Mouse (Mus musculus) midbrain, embryonic 11.5 days (tissue): ENCODE measurements around the gene Socs1. TPM values are rescaled to one million over a fixed set of nuclear protein-coding genes. Genes with fewer than 3 reads are reported as not detected.

Experiments used
- ATAC-seq: fragments of 200-750 bp; cut with Nextera tagmentation; 2 replicates; pipeline ENCODE4 v1.8.0; 2017; ENCODE audit warnings: moderate TSS enrichment, moderate library complexity; ENCODE audit not compliant: low FRiP score
- DNase-seq: peaks from one replicate; pipeline ENCODE4 v3.0.0; 2015; ENCODE audit warnings: low spot score; ENCODE audit errors: missing footprints
- H3K27ac ChIP-seq: fragments of 300-500 bp; sonication (generic); 2 replicates; pipeline ENCODE4 v1.5.1; 2014; ENCODE audit warnings: low read depth, low read length
- H3K27me3 ChIP-seq: fragments of 300-500 bp; sonication (generic); 2 replicates; pipeline ENCODE4 v1.6.1; 2014; ENCODE audit warnings: mild to moderate bottlenecking, low read length, moderate library complexity, mixed read lengths; ENCODE audit not compliant: control insufficient read depth, insufficient read depth
- H3K36me3 ChIP-seq: fragments of 300-500 bp; sonication (generic); 2 replicates; pipeline ENCODE4 v1.6.1; 2014; ENCODE audit warnings: mild to moderate bottlenecking, low read length, moderate library complexity, mixed read lengths; ENCODE audit not compliant: control insufficient read depth, insufficient read depth
- H3K4me1 ChIP-seq: fragments of 300-500 bp; sonication (generic); 2 replicates; pipeline ENCODE4 v1.6.1; 2014; ENCODE audit warnings: low read length; ENCODE audit not compliant: control insufficient read depth, insufficient read depth
- H3K4me2 ChIP-seq: fragments of 300-500 bp; sonication (generic); 2 replicates; pipeline ENCODE4 v1.6.1; 2014; ENCODE audit warnings: mild to moderate bottlenecking, moderate library complexity
- H3K4me3 ChIP-seq: fragments of 300-500 bp; sonication (generic); 2 replicates; pipeline ENCODE4 v1.5.1; 2014; ENCODE audit warnings: low read depth, low read length
- H3K9ac ChIP-seq: fragments of 300-500 bp; sonication (generic); 2 replicates; pipeline ENCODE4 v1.6.1; 2014; ENCODE audit warnings: low read length
- H3K9me3 ChIP-seq: fragments of 300-500 bp; sonication (generic); 2 replicates; pipeline ENCODE4 v1.6.1; 2016; ENCODE audit warnings: low read length; ENCODE audit not compliant: control insufficient read depth
- WGBS: fragments of 180-500 bp; shearing (Covaris S2); extraction: QIAGEN DNeasy Blood & Tissue Kit; methylation state at CpG from one replicate; pipeline ENCODE4 v1.1.7; 2014; 5-methylcytosine and 5-hydroxymethylcytosine counted together
- polyA plus RNA-seq: library from polyadenylated mRNA; unstranded; fragments of >200 nt; fragmentation: Nextera tagmentation; extraction: Ambion mirVana; gene quantifications from 2 replicates; pipeline ENCODE4 v1.2.1, GENCODE M21; 2014

The Socs1 gene
- 2.2 and 2.5 TPM in 2 replicates for polyA plus RNA-seq

GRCm38 (mm10) chr16:10785371-10786231 is at the start of gene Socs1:
Socs1 (minus strand) TSS chr16:10785536.
- peak; percentile 86 for ATAC-seq
- WGBS, result under 1% methylated on average over 56 of the region's 59 CpGs

GRCm38 (mm10) chr16:10834542-10834910 is 49.2 kb upstream of the Socs1 start:
- Histone ChIP-seq H3K4me1 (peaks cover 22% of the 10 kb centered on the region), H3K27me3 (no peaks in the 10 kb centered on the region), H3K27ac (no peak overlapping the region), H3K4me2 (peak overlapping the region; percentile 90), H3K9ac (peak overlapping the region; percentile 80), H3K36me3 (no peaks in the 10 kb centered on the region), H3K4me3 (peak overlapping the region; percentile 62), H3K9me3 (no peaks in the 10 kb centered on the region)
- 12% methylated on average over 12 of the region's 12 CpGs for WGBS
- ATAC-seq (no peak), DNase-seq (no peak)

More at GRCm38 (mm10) chr16:10785371-10786231, at the start of gene Socs1:
- peaks cover 15% of the 10 kb centered on the region for H3K27me3 ChIP-seq
- peak within 1 kb of the TSS; percentile 67 for H3K27ac ChIP-seq
- peak within 1 kb of the TSS; percentile 99 for H3K4me2 ChIP-seq
- H3K4me3 ChIP-seq, result peak within 1 kb of the TSS; percentile 71
- peak; percentile 99 for DNase-seq
- no peaks in the 10 kb centered on the region for H3K9me3 ChIP-seq
- peaks cover 10% of the 10 kb centered on the region for H3K4me1 ChIP-seq
- H3K36me3 ChIP-seq, result no peaks in the 10 kb centered on the region
- peak within 1 kb of the TSS; percentile 76 for H3K9ac ChIP-seq

- WGBS, result 89% methylated on average over 4 of the region's 4 CpGs
Observed at GRCm38 (mm10) chr16:10828461-10828805, 43.1 kb upstream of the Socs1 start.

GRCm38 (mm10) chr16:10827766-10828460 is 42.6 kb upstream of the Socs1 start:
- no peak for ATAC-seq
- 88% methylated on average over 7 of the region's 7 CpGs for WGBS

More at GRCm38 (mm10) chr16:10828461-10828805, 43.1 kb upstream of the Socs1 start:
- ATAC-seq (no peak), DNase-seq (no peak)
- no peak overlapping the region for H3K9ac ChIP-seq
- H3K4me1 ChIP-seq, result no peaks in the 10 kb centered on the region
- H3K9me3 ChIP-seq, result no peaks in the 10 kb centered on the region
- no peak overlapping the region for H3K4me3 ChIP-seq
- no peak overlapping the region for H3K27ac ChIP-seq
- no peaks in the 10 kb centered on the region for H3K27me3 ChIP-seq
- H3K36me3 ChIP-seq, result no peaks in the 10 kb centered on the region
- H3K4me2 ChIP-seq, result no peak overlapping the region

GRCm38 (mm10) chr16:10827269-10827668 is 41.9 kb upstream of the Socs1 start:
- Histone ChIP-seq H3K9me3 (no peaks in the 10 kb centered on the region), H3K9ac (no peak overlapping the region), H3K27ac (no peak overlapping the region), H3K36me3 (no peaks in the 10 kb centered on the region), H3K4me3 (no peak overlapping the region), H3K27me3 (no peaks in the 10 kb centered on the region), H3K4me1 (no peaks in the 10 kb centered on the region), H3K4me2 (no peak overlapping the region)
- no peak for ATAC-seq
- 85% methylated on average over 9 of the region's 9 CpGs for WGBS
- no peak for DNase-seq

More at GRCm38 (mm10) chr16:10827766-10828460, 42.6 kb upstream of the Socs1 start:
- H3K27me3 ChIP-seq, result no peaks in the 10 kb centered on the region
- no peak overlapping the region for H3K9ac ChIP-seq
- DNase-seq, result no peak
- no peak overlapping the region for H3K27ac ChIP-seq
- no peaks in the 10 kb centered on the region for H3K9me3 ChIP-seq
- H3K4me1 ChIP-seq, result no peaks in the 10 kb centered on the region
- no peak overlapping the region for H3K4me3 ChIP-seq
- H3K4me2 ChIP-seq, result no peak overlapping the region
- no peaks in the 10 kb centered on the region for H3K36me3 ChIP-seq

- H3K36me3 ChIP-seq, result no peaks in the 10 kb centered on the region
- H3K27me3 ChIP-seq, result no peaks in the 10 kb centered on the region
- 93% methylated on average over 4 of the region's 4 CpGs for WGBS
- H3K4me2 ChIP-seq, result no peak overlapping the region
- DNase-seq, result no peak
- H3K27ac ChIP-seq, result no peak overlapping the region
- H3K4me3 ChIP-seq, result no peak overlapping the region
- ATAC-seq, result no peak
- no peaks in the 10 kb centered on the region for H3K9me3 ChIP-seq
- no peaks in the 10 kb centered on the region for H3K4me1 ChIP-seq
- H3K9ac ChIP-seq, result no peak overlapping the region
Observed at GRCm38 (mm10) chr16:10825840-10826239, 40.5 kb upstream of the Socs1 start.

GRCm38 (mm10) chr16:10824536-10824935 is 39.2 kb upstream of the Socs1 start:
- Histone ChIP-seq H3K4me2 (no peak overlapping the region), H3K27me3 (no peaks in the 10 kb centered on the region), H3K9me3 (no peaks in the 10 kb centered on the region), H3K4me1 (no peaks in the 10 kb centered on the region), H3K27ac (no peak overlapping the region), H3K36me3 (no peaks in the 10 kb centered on the region), H3K9ac (no peak overlapping the region), H3K4me3 (no peak overlapping the region)
- DNase-seq, result no peak
- WGBS, result 86% methylated on average over 1 of the region's 1 CpGs
- no peak for ATAC-seq

GRCm38 (mm10) chr16:10821387-10821786 is 36.1 kb upstream of the Socs1 start:
- WGBS, result 58% methylated on average over 4 of the region's 4 CpGs
- Histone ChIP-seq H3K27ac (no peak overlapping the region), H3K36me3 (no peaks in the 10 kb centered on the region), H3K4me3 (no peak overlapping the region), H3K4me1 (no peaks in the 10 kb centered on the region), H3K9ac (no peak overlapping the region), H3K27me3 (no peaks in the 10 kb centered on the region), H3K9me3 (no peaks in the 10 kb centered on the region), H3K4me2 (no peak overlapping the region)
- DNase-seq (no peak), ATAC-seq (no peak)

GRCm38 (mm10) chr16:10819966-10820365 is 34.6 kb upstream of the Socs1 start:
- whole genome bisulfite sequencing, result 72% methylated on average over 3 of the region's 3 CpGs

More at GRCm38 (mm10) chr16:10819966-10820365, 34.6 kb upstream of the Socs1 start:
- Histone ChIP-seq H3K4me2 (no peak overlapping the region), H3K9me3 (no peaks in the 10 kb centered on the region), H3K4me1 (no peaks in the 10 kb centered on the region), H3K27me3 (no peaks in the 10 kb centered on the region), H3K4me3 (no peak overlapping the region), H3K9ac (no peak overlapping the region), H3K27ac (no peak overlapping the region), H3K36me3 (no peaks in the 10 kb centered on the region)
- ATAC-seq (no peak), DNase-seq (no peak)
